Mouse (Mus musculus) ES-Bruce4 (cell line): ENCODE measurements at regions not wholly inside any gene's neighbourhood (a gene's known extent, or its start where the extent isn't known, plus 50 kb on each side); places are given as distances from the start of the nearest gene placed in this dataset.

Experiments
- EP300 ChIP-seq: IDR thresholded peaks from 2 replicates; pipeline ENCODE4 v1.6.1; 2011; ENCODE audit warnings: low read depth, low read length; ENCODE audit not compliant: insufficient read depth
- POLR2A ChIP-seq: IDR thresholded peaks from one replicate; pipeline ENCODE4 v1.8.1; 2011; ENCODE audit warnings: low read length; ENCODE audit not compliant: insufficient read depth

GRCm38 (mm10) chr4:95301907-95302306, 249.9 kb upstream of the Jun start:
- TF ChIP-seq POLR2A (no peak), EP300 (no peak)
